Comparison of ENCODE assay signal across 9 mouse cellular contexts in the genomic region with DNA sequence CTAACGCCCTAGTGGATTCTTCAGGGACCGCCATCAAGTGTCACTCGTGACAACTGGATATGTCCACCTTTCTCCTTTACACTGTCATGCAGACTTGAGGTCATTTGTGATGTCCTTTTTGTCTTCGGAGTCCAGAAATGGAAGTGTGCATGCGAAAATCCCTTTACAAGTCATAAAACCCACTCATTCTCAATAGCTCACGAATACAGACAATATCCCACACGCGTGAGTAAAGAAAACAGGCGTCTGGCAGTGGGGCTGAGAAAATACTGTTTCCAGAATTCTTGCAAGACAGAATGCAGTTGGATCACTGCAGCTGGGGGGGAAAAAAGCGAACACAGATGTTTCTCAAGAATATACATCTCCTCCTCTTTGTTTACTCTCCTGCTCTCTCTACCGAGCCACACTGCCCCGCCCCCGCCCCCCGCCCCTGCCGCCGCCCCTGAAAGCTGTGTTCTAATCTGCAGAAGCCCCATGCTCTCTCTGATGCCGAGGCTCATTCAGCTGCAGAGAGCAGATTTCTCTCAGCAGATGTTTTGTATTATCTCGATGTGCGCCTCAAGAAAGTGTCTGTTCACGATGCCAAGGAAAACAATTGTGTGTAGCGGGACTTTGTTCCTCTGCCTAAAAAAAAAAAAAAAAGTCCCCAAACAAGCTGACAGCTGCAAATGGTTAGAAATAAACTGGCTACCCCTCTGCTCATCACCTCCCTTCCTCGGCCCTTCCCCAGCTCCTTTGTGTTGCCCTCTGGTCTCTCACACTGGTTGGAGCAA.
DNase-seq lines count a peak whose midpoint lies in the region; ATAC-seq and TF ChIP-seq lines count a peak whose summit lies in the region.
"Had no signal": no experiment of that assay in that cellular context is flagged by ENCODE, and none has a peak within 500 bp of the region (broad histone marks: within the 10 kb centered on the region; RNA-seq: fewer than 3 reads in every experiment).

No protein-coding gene starts in this region.

- 45% methylated on average over 22 of the region's 22 CpGs for WGBS in kidney, adult 2 months
- WGBS in forebrain, embryonic 10.5 days = 39% methylated on average over 22 of the region's 22 CpGs
- WGBS in intestine, postnatal 0 days = 35% methylated on average over 22 of the region's 22 CpGs
- WGBS in neural tube, embryonic 12.5 days = 38% methylated on average over 22 of the region's 22 CpGs

- no peak for TF ChIP-seq POLR2A in kidney, adult 2 months (IDR thresholded peaks at IDR 0.05; ENCODE audit: low read depth, low read length)

- no peak overlapping the region for H3K27ac ChIP-seq in kidney, adult 2 months (ENCODE audit: insufficient read depth, low read depth, low read length)
- H3K27ac ChIP-seq in forebrain, embryonic 10.5 days = peak overlapping the region; percentile 83
- no peak overlapping the region for H3K27ac ChIP-seq in intestine, postnatal 0 days (ENCODE audit: low read depth, low read length)
- no peak overlapping the region for H3K27ac ChIP-seq in neural tube, embryonic 12.5 days

- H3K36me3 ChIP-seq in kidney, adult 2 months (ENCODE audit: control insufficient read depth, insufficient read depth, low read length) = no peaks in the 10 kb centered on the region
- no peaks in the 10 kb centered on the region for H3K36me3 ChIP-seq in forebrain, embryonic 10.5 days (replicated peaks)
- H3K36me3 ChIP-seq in intestine, postnatal 0 days (ENCODE audit: control insufficient read depth, insufficient read depth) = no peaks in the 10 kb centered on the region
- no peaks in the 10 kb centered on the region for H3K36me3 ChIP-seq in neural tube, embryonic 12.5 days

- no peak for TF ChIP-seq CTCF in kidney, adult 2 months (conservative IDR thresholded peaks at IDR 0.05; ENCODE audit: insufficient read depth, insufficient read length, low read depth, low read length)
- no peak for TF ChIP-seq CTCF in intestine, postnatal 0 days (IDR thresholded peaks at IDR 0.05; ENCODE audit: low read depth)

- H3K9me3 ChIP-seq in forebrain, embryonic 10.5 days = no peaks in the 10 kb centered on the region
- no peaks in the 10 kb centered on the region for H3K9me3 ChIP-seq in intestine, postnatal 0 days (ENCODE audit: control insufficient read depth)
- H3K9me3 ChIP-seq in neural tube, embryonic 12.5 days = no peaks in the 10 kb centered on the region

- peaks cover 22% of the 10 kb centered on the region for H3K4me1 ChIP-seq in kidney, adult 2 months (ENCODE audit: control insufficient read depth, insufficient read depth, low read length)
- peaks cover 36% of the 10 kb centered on the region for H3K4me1 ChIP-seq in forebrain, embryonic 10.5 days
- H3K4me1 ChIP-seq in intestine, postnatal 0 days (replicated peaks; ENCODE audit: control insufficient read depth, insufficient read depth, low read length) = peaks cover 9% of the 10 kb centered on the region; the same call in 1 of the 2 replicates
- peaks cover 20% of the 10 kb centered on the region for H3K4me1 ChIP-seq in neural tube, embryonic 12.5 days

- H3K4me2 ChIP-seq in intestine, postnatal 0 days (replicated peaks; ENCODE audit: low read depth) = 0 out of 2 replicates have a peak overlapping the region, but pooled peaks have one; percentile 10
- H3K4me2 ChIP-seq in neural tube, embryonic 12.5 days (replicated peaks) = peak overlapping the region; percentile 36; the same call in 1 of the 2 replicates

- no peak for ATAC-seq in intestine, postnatal 0 days
- ATAC-seq in neural tube, embryonic 12.5 days (ENCODE audit: low FRiP score, low read depth) = peak; percentile 62
- ATAC-seq in megakaryocyte-erythroid progenitor cell, adult 5-6 weeks (replicated peaks; ENCODE audit: low FRiP score, low TSS enrichment, poor library complexity, severe bottlenecking) = no peak

- H3K4me3 ChIP-seq in kidney, adult 2 months (ENCODE audit: insufficient read depth, low read depth, low read length) = no peak overlapping the region
- H3K4me3 ChIP-seq in forebrain, embryonic 10.5 days = no peak overlapping the region
- H3K4me3 ChIP-seq in intestine, postnatal 0 days (ENCODE audit: low read depth, low read length) = no peak overlapping the region
- H3K4me3 ChIP-seq in neural tube, embryonic 12.5 days = no peak overlapping the region

- no peak overlapping the region for H3K9ac ChIP-seq in intestine, postnatal 0 days (ENCODE audit: low read depth, low read length)
- 0 out of 2 replicates have a peak overlapping the region, but pooled peaks have one; percentile 3 for H3K9ac ChIP-seq in neural tube, embryonic 12.5 days

- peak; percentile 67 for DNase-seq in kidney, adult 2 months
- DNase-seq in kidney, adult 11 months = no peak
- DNase-seq in forebrain, embryonic 10.5 days (ENCODE audit: extremely low spot score, low spot score) = peak; percentile 42
- DNase-seq in gastrocnemius, adult 8-10 months (ENCODE audit: low spot score in 2 of 2) = no peak
- no peak for DNase-seq in c-Kit-positive CD71-positive TER-119-positive erythroid progenitor cells, embryonic 14.5 days (ENCODE audit: low spot score)

- H3K27me3 ChIP-seq in kidney, adult 2 months (replicated peaks; ENCODE audit: control insufficient read depth, insufficient read depth, low read length) = no peaks in the 10 kb centered on the region
- H3K27me3 ChIP-seq in forebrain, embryonic 10.5 days (ENCODE audit: poor library complexity, severe bottlenecking) = peaks cover 3% of the 10 kb centered on the region; the same call in 1 of the 2 replicates
- no peaks in the 10 kb centered on the region for H3K27me3 ChIP-seq in intestine, postnatal 0 days (replicated peaks; ENCODE audit: control insufficient read depth, insufficient read depth, low read length)
- no peaks in the 10 kb centered on the region for H3K27me3 ChIP-seq in neural tube, embryonic 12.5 days (replicated peaks)
- H3K27me3 ChIP-seq: CH12.LX had no signal

Comparison
In these comparisons a context has a peak if more than half of its experiments do, and no peak if none do; other contexts are left out.
1. DNase-seq: peak in kidney, adult 2 months (single experiment) and forebrain, embryonic 10.5 days (single experiment); none in kidney, adult 11 months (single experiment), gastrocnemius, adult 8-10 months (0 of 2) and c-Kit-positive CD71-positive TER-119-positive erythroid progenitor cells, embryonic 14.5 days (single experiment).